Mouse (Mus musculus): ENCODE measurements around the gene Zcchc12.

Gene Zcchc12

GRCm38 (mm10) chrX:36195736-36196525 lies at the start of gene Zcchc12:
Gene Zcchc12, plus strand, starts transcription at chrX:36195904.
- TF ChIP-seq GATA4 (IDR thresholded peaks at IDR 0.05; ENCODE audit: insufficient replicate concordance, low read length) = no peak

- TF ChIP-seq GATA4 (IDR thresholded peaks at IDR 0.05; ENCODE audit: insufficient replicate concordance, low read length) = no peak
These were observed 49.0 kb upstream of the Zcchc12 start for GRCm38 (mm10) chrX:36146746-36147145.

GRCm38 (mm10) chrX:36150100-36150499 lies 45.6 kb upstream of the Zcchc12 start:
- TF ChIP-seq GATA4 (IDR thresholded peaks at IDR 0.05; ENCODE audit: insufficient replicate concordance, low read length) = no peak

GRCm38 (mm10) chrX:36156677-36157076 lies 39.0 kb upstream of the Zcchc12 start:
- TF ChIP-seq GATA4 (IDR thresholded peaks at IDR 0.05; ENCODE audit: insufficient replicate concordance, low read length) = no peak

GRCm38 (mm10) chrX:36161567-36161966 lies 34.1 kb upstream of the Zcchc12 start:
- no peak for TF ChIP-seq GATA4 (IDR thresholded peaks at IDR 0.05; ENCODE audit: insufficient replicate concordance, low read length)

GRCm38 (mm10) chrX:36183625-36184024 lies 12.1 kb upstream of the Zcchc12 start:
- TF ChIP-seq GATA4 (IDR thresholded peaks at IDR 0.05; ENCODE audit: insufficient replicate concordance, low read length) = no peak

- no peak for TF ChIP-seq GATA4 (IDR thresholded peaks at IDR 0.05; ENCODE audit: insufficient replicate concordance, low read length)
These were observed 9.7 kb upstream of the Zcchc12 start for GRCm38 (mm10) chrX:36186036-36186435.

GRCm38 (mm10) chrX:36186443-36186842 lies 9.3 kb upstream of the Zcchc12 start:
- TF ChIP-seq GATA4 (IDR thresholded peaks at IDR 0.05; ENCODE audit: insufficient replicate concordance, low read length) = no peak

GRCm38 (mm10) chrX:36193951-36194350 lies 1.8 kb upstream of the Zcchc12 start:
- TF ChIP-seq GATA4 (IDR thresholded peaks at IDR 0.05; ENCODE audit: insufficient replicate concordance, low read length) = no peak

GRCm38 (mm10) chrX:36209554-36209953 lies 13.8 kb downstream of the Zcchc12 start:
- no peak for TF ChIP-seq GATA4 (IDR thresholded peaks at IDR 0.05; ENCODE audit: insufficient replicate concordance, low read length)

GRCm38 (mm10) chrX:36211216-36211615 lies 15.5 kb downstream of the Zcchc12 start:
- no peak for TF ChIP-seq GATA4 (IDR thresholded peaks at IDR 0.05; ENCODE audit: insufficient replicate concordance, low read length)

- no peak for TF ChIP-seq GATA4 (IDR thresholded peaks at IDR 0.05; ENCODE audit: insufficient replicate concordance, low read length)
These were observed 25.7 kb downstream of the Zcchc12 start for GRCm38 (mm10) chrX:36221366-36221765.

- no peak for TF ChIP-seq GATA4 (IDR thresholded peaks at IDR 0.05; ENCODE audit: insufficient replicate concordance, low read length)
These were observed 30.1 kb downstream of the Zcchc12 start for GRCm38 (mm10) chrX:36225777-36226176.

- no peak for TF ChIP-seq GATA4 (IDR thresholded peaks at IDR 0.05; ENCODE audit: insufficient replicate concordance, low read length)
These were observed 30.9 kb downstream of the Zcchc12 start for GRCm38 (mm10) chrX:36226577-36226976.

GRCm38 (mm10) chrX:36228861-36229260 lies 33.2 kb downstream of the Zcchc12 start:
- no peak for TF ChIP-seq GATA4 (IDR thresholded peaks at IDR 0.05; ENCODE audit: insufficient replicate concordance, low read length)

- no peak for TF ChIP-seq GATA4 (IDR thresholded peaks at IDR 0.05; ENCODE audit: insufficient replicate concordance, low read length)
These were observed 33.6 kb downstream of the Zcchc12 start for GRCm38 (mm10) chrX:36229273-36229672.

- no peak for TF ChIP-seq GATA4 (IDR thresholded peaks at IDR 0.05; ENCODE audit: insufficient replicate concordance, low read length)
These were observed 39.9 kb downstream of the Zcchc12 start for GRCm38 (mm10) chrX:36235652-36236051.

Data from liver, adult (tissue).